Mouse (Mus musculus) CD4-positive naive resting alpha-beta T cell, adult 57 days (primary cell): Measurements from ENCODE around the gene Piwil1. TPM values are rescaled to one million over a fixed set of nuclear protein-coding genes. Genes with fewer than 3 reads are reported as not detected.

ENCODE experiments used
- total RNA-seq: library from RNA; stranded (reverse); gene quantifications from one replicate; pipeline ENCODE4 v1.2.4, GENCODE M21; 2023

Piwil1 gene
- total RNA-seq, result not detected

DNA sequence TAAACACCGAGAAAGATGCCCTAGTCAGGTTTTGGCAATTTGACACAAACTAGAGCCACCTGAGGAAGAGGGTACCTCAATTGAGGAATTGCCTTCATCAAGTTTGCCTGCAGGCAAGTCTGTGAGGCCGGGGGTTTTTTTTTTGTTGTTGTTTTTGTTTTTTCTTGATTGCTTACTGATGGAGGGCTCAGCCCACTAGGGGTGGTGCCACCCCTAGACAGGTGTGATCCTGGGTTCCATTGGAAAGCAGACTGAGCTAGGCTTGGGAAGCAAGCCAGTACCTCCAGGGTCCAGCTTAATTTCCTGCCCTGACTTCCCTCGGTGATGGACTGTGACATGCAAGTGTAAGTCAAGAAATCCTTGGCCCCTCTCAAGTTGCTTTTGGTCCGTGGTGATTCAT, at the start of gene Piwil1:
Gene Piwil1 (plus strand): TSS at position 301 of the 400 bp plus-strand sequence.

Other genes with a start within 250 kb of the Piwil1 start
- 1.7 TPM for gene Fzd10, start 101.7 kb upstream of the Piwil1 start, total RNA-seq